In the genomic region with DNA sequence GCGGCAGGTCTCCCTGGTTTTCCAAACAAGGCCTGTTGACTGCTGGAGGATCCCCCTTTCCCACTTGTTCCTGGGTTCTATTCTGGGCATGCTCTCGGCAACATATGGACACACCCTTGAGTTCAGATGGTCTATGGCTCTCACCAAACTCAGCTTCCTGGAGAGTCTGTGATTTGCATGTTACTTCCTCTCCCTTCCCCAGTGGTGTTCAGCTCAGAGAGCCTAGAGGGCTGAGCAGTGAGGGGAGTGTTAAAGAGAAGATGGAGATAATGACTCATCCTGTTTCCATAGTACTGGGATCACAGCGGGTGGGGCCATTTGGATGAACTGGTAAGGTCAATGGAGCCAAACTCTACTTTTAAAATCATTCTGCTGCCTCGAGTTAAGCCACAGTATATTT, we compare ENCODE assay signal across 18 mouse cellular contexts.
DNase-seq lines count a peak whose midpoint lies in the region; ATAC-seq lines count a peak whose summit lies in the region.
"Had no signal": no experiment of that assay in that cellular context is flagged by ENCODE, and none has a peak within 500 bp of the region (broad histone marks: within the 10 kb centered on the region; RNA-seq: fewer than 3 reads in every experiment).

No protein-coding gene starts in this region.

- H3K9me3 ChIP-seq in midbrain, embryonic 14.5 days (ENCODE audit: control insufficient read depth, low read length), result no peaks in the 10 kb centered on the region
- H3K9me3 ChIP-seq: forebrain, embryonic 13.5 days; liver, embryonic 15.5 days; neural tube, embryonic 12.5 days had no signal

- no peak overlapping the region for H3K4me3 ChIP-seq in midbrain, embryonic 14.5 days (replicated peaks; ENCODE audit: low read depth, low read length)
- H3K4me3 ChIP-seq: forebrain, embryonic 13.5 days; liver, embryonic 15.5 days; neural tube, embryonic 12.5 days had no signal

- WGBS in midbrain, embryonic 14.5 days, result 79% methylated on average over 4 of the region's 4 CpGs

- no peaks in the 10 kb centered on the region for H3K27me3 ChIP-seq in midbrain, embryonic 14.5 days (ENCODE audit: control insufficient read depth, insufficient read depth, low read length)
- H3K27me3 ChIP-seq: forebrain, embryonic 13.5 days; neural tube, embryonic 12.5 days had no signal

- H3K27ac ChIP-seq in midbrain, embryonic 14.5 days (replicated peaks; ENCODE audit: low read depth, low read length), result no peak overlapping the region
- H3K27ac ChIP-seq: forebrain, embryonic 13.5 days; hindbrain, embryonic 14.5 days; liver, embryonic 15.5 days; neural tube, embryonic 12.5 days had no signal

- peak; percentile 45 for DNase-seq in lung, postnatal 36 days
- no peak for DNase-seq in lung, postnatal 14 days
- peak; percentile 39 for DNase-seq in Muller cell, postnatal 12 days (ENCODE audit: inconsistent ontology term)
- peak; percentile 5 for DNase-seq in induced T-regulatory cell, adult 2 months (ENCODE audit: low read depth)
- no peak for DNase-seq in midbrain, embryonic 14.5 days
- no peak for DNase-seq in layer of hippocampus, postnatal 14 days (ENCODE audit: low spot score in 2 of 2)
- no peak for DNase-seq in thymus, postnatal 36 days
- DNase-seq: adrenal gland, adult 2 months; embryo, embryonic 11 days; kidney, adult 2 months; kidney, postnatal 36 days; left cerebral cortex, postnatal 4 days; lung, postnatal 4 days; thymus, postnatal 4 days had no signal

- no peaks in the 10 kb centered on the region for H3K36me3 ChIP-seq in midbrain, embryonic 14.5 days (ENCODE audit: control insufficient read depth, insufficient read depth, low read length)
- H3K36me3 ChIP-seq: liver, embryonic 15.5 days; neural tube, embryonic 12.5 days had no signal

- ATAC-seq in midbrain, embryonic 14.5 days (ENCODE audit: low FRiP score, low TSS enrichment), result no peak
- ATAC-seq: forebrain, embryonic 13.5 days had no signal

- 0 out of 2 replicates have a peak, but pooled peaks cover 4% of the 10 kb centered on the region for H3K4me1 ChIP-seq in midbrain, embryonic 14.5 days (ENCODE audit: control insufficient read depth, insufficient read depth, low read length)
- H3K4me1 ChIP-seq: liver, embryonic 15.5 days had no signal

- H3K4me2 ChIP-seq in midbrain, embryonic 14.5 days (ENCODE audit: low read length), result no peak overlapping the region
- H3K4me2 ChIP-seq: forebrain, embryonic 13.5 days; hindbrain, embryonic 14.5 days; liver, embryonic 15.5 days; neural tube, embryonic 12.5 days had no signal

- no peak overlapping the region for H3K9ac ChIP-seq in midbrain, embryonic 14.5 days (replicated peaks; ENCODE audit: low read length)
- H3K9ac ChIP-seq: forebrain, embryonic 13.5 days; hindbrain, embryonic 14.5 days; liver, embryonic 15.5 days; neural tube, embryonic 12.5 days had no signal

Comparison
In these comparisons a context has a peak if more than half of its experiments do, and no peak if none do; other contexts are left out.
1. DNase-seq: peak in lung, postnatal 36 days (single experiment), Muller cell, postnatal 12 days (single experiment) and induced T-regulatory cell, adult 2 months (single experiment); none in lung, postnatal 14 days (single experiment), midbrain, embryonic 14.5 days (single experiment), layer of hippocampus, postnatal 14 days (0 of 2) and thymus, postnatal 36 days (0 of 2).